Comparison of ENCODE assay signal across 8 mouse cellular contexts in the genomic region with DNA sequence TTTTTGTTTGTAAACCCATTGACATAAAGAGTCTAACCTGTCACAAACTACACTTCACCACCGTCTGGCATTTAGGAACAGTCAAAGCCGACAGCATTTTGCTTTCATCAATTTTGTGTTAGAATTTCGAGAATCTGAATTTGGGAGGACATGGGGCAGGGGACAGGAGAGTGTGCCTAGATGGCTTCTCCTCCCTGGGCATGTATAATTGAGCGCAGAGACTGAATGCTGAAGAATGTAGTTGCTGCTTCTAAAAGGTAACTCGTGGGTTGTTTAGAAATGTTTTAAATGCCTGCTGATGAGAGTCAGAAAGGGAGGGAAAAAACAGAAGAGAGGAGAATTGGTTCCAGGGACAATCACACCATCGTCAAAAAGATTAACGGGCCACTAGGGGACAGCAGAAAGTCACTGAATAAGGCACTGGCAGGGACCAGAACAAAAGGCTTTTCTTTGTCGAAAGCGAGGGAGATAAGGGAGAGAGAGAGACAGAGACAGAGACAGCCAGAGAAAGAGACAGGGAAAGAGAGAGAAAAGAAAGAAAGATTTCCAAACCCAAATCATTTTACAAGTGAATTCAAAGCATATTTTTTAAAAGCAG.
A peak's percentile ranks its signal among the peaks of the same experiment; 100 is the strongest.
DNase-seq lines count a peak whose midpoint lies in the region; ATAC-seq lines count a peak whose summit lies in the region.

No protein-coding gene starts in this region.

- H3K4me3 ChIP-seq in embryonic facial prominence, embryonic 14.5 days (ENCODE audit: low read depth, low read length): no peak overlapping the region
- no peak overlapping the region for H3K4me3 ChIP-seq in hindbrain, embryonic 13.5 days
- H3K4me3 ChIP-seq in midbrain, embryonic 14.5 days (replicated peaks; ENCODE audit: low read depth, low read length): no peak overlapping the region

- H3K27ac ChIP-seq in embryonic facial prominence, embryonic 14.5 days (replicated peaks; ENCODE audit: low read depth, low read length): no peak overlapping the region
- H3K27ac ChIP-seq in hindbrain, embryonic 13.5 days: peak overlapping the region; percentile 66; the same call in 1 of the 2 replicates
- no peak overlapping the region for H3K27ac ChIP-seq in midbrain, embryonic 14.5 days (replicated peaks; ENCODE audit: low read depth, low read length)

- peaks cover 13% of the 10 kb centered on the region for H3K4me1 ChIP-seq in embryonic facial prominence, embryonic 14.5 days (ENCODE audit: control insufficient read depth, insufficient read depth, low read length)
- H3K4me1 ChIP-seq in hindbrain, embryonic 13.5 days (replicated peaks): peaks cover 18% of the 10 kb centered on the region
- peaks cover 5% of the 10 kb centered on the region; the same call in 1 of the 2 replicates for H3K4me1 ChIP-seq in midbrain, embryonic 14.5 days (ENCODE audit: control insufficient read depth, insufficient read depth, low read length)

- no peaks in the 10 kb centered on the region for H3K9me3 ChIP-seq in embryonic facial prominence, embryonic 14.5 days (ENCODE audit: control insufficient read depth, low read length)
- H3K9me3 ChIP-seq in hindbrain, embryonic 13.5 days: no peaks in the 10 kb centered on the region
- no peaks in the 10 kb centered on the region for H3K9me3 ChIP-seq in midbrain, embryonic 14.5 days (ENCODE audit: control insufficient read depth, low read length)

- peak; percentile 4 for DNase-seq in cerebellum, adult 18-20 months
- no peak for DNase-seq in cerebellum, adult 11-12 months
- peak; percentile 67 for DNase-seq in NIH3T3 (ENCODE audit: low read depth)
- DNase-seq in embryonic facial prominence, embryonic 14.5 days (ENCODE audit: low spot score): peak; percentile 76
- DNase-seq in layer of hippocampus, postnatal 10 days (ENCODE audit: low spot score in 2 of 2): peak; percentile 9 to 48
- peak; percentile 79 for DNase-seq in midbrain, embryonic 14.5 days
- DNase-seq in thymus, postnatal 36 days: no peak

- WGBS in embryonic facial prominence, embryonic 14.5 days: 14% methylated on average over 9 of the region's 9 CpGs
- WGBS in hindbrain, embryonic 13.5 days: 8% methylated on average over 9 of the region's 9 CpGs
- WGBS in midbrain, embryonic 14.5 days: 12% methylated on average over 9 of the region's 9 CpGs

- H3K9ac ChIP-seq in embryonic facial prominence, embryonic 14.5 days (ENCODE audit: low read depth, low read length): no peak overlapping the region
- no peak overlapping the region for H3K9ac ChIP-seq in hindbrain, embryonic 13.5 days
- no peak overlapping the region for H3K9ac ChIP-seq in midbrain, embryonic 14.5 days (replicated peaks; ENCODE audit: low read length)

- no peak for ATAC-seq in embryonic facial prominence, embryonic 14.5 days (ENCODE audit: low read depth)
- ATAC-seq in hindbrain, embryonic 13.5 days (ENCODE audit: low FRiP score): peak; percentile 73; the same call in 1 of the 2 replicates
- peak; percentile 62; the same call in 1 of the 2 replicates for ATAC-seq in midbrain, embryonic 14.5 days (ENCODE audit: low FRiP score, low TSS enrichment)

- H3K27me3 ChIP-seq in embryonic facial prominence, embryonic 14.5 days (replicated peaks; ENCODE audit: control insufficient read depth, insufficient read depth, low read length): no peaks in the 10 kb centered on the region
- H3K27me3 ChIP-seq in hindbrain, embryonic 13.5 days: no peaks in the 10 kb centered on the region
- H3K27me3 ChIP-seq in midbrain, embryonic 14.5 days (ENCODE audit: control insufficient read depth, insufficient read depth, low read length): no peaks in the 10 kb centered on the region

- H3K4me2 ChIP-seq in embryonic facial prominence, embryonic 14.5 days (ENCODE audit: low read depth, low read length): peak overlapping the region; percentile 13; the same call in 1 of the 2 replicates
- no peak overlapping the region for H3K4me2 ChIP-seq in hindbrain, embryonic 13.5 days
- no peak overlapping the region for H3K4me2 ChIP-seq in midbrain, embryonic 14.5 days (ENCODE audit: low read length)

- no peaks in the 10 kb centered on the region for H3K36me3 ChIP-seq in embryonic facial prominence, embryonic 14.5 days (ENCODE audit: control insufficient read depth, insufficient read depth, low read length)
- H3K36me3 ChIP-seq in hindbrain, embryonic 13.5 days: no peaks in the 10 kb centered on the region
- H3K36me3 ChIP-seq in midbrain, embryonic 14.5 days (ENCODE audit: control insufficient read depth, insufficient read depth, low read length): no peaks in the 10 kb centered on the region

Comparison
In these comparisons a context has a peak if more than half of its experiments do, and no peak if none do; other contexts are left out.
1. DNase-seq: peak in cerebellum, adult 18-20 months (2 of 2), NIH3T3 (single experiment), embryonic facial prominence, embryonic 14.5 days (single experiment), layer of hippocampus, postnatal 10 days (2 of 2) and midbrain, embryonic 14.5 days (single experiment); none in cerebellum, adult 11-12 months (single experiment) and thymus, postnatal 36 days (0 of 2).